Mouse (Mus musculus) testis, postnatal 10 days (tissue): ENCODE data around the gene Mien1.

Source experiments
- DNase-seq: peaks from one replicate; pipeline ENCODE4 v3.0.0; 2021; ENCODE audit warnings: low spot score

Gene Mien1

GRCm38 (mm10) chr11:98459860-98460259, 21.1 kb upstream of the Mien1 start:
- no peak for DNase-seq

GRCm38 (mm10) chr11:98459071-98459741, 20.4 kb upstream of the Mien1 start:
- DNase-seq, result no peak

- DNase-seq, result no peak
Observed at GRCm38 (mm10) chr11:98458121-98458990, 19.6 kb upstream of the Mien1 start.

GRCm38 (mm10) chr11:98457367-98458120, 18.8 kb upstream of the Mien1 start:
- DNase-seq, result peak; percentile 95

GRCm38 (mm10) chr11:98456945-98457344, 18.2 kb upstream of the Mien1 start:
- DNase-seq, result no peak

GRCm38 (mm10) chr11:98456545-98456944, 17.8 kb upstream of the Mien1 start:
- DNase-seq, result no peak

- DNase-seq, result no peak
Observed at GRCm38 (mm10) chr11:98455484-98455883, 16.7 kb upstream of the Mien1 start.

- no peak for DNase-seq
Observed at GRCm38 (mm10) chr11:98449921-98450771, 11.4 kb upstream of the Mien1 start.

GRCm38 (mm10) chr11:98449419-98449818, 10.6 kb upstream of the Mien1 start:
- DNase-seq, result no peak

- no peak for DNase-seq
Observed at GRCm38 (mm10) chr11:98448191-98448790, 9.5 kb upstream of the Mien1 start.

GRCm38 (mm10) chr11:98447475-98447834, 8.7 kb upstream of the Mien1 start:
- DNase-seq, result no peak

GRCm38 (mm10) chr11:98446562-98447474, 8.0 kb upstream of the Mien1 start:
- DNase-seq, result no peak

GRCm38 (mm10) chr11:98446213-98446561, 7.4 kb upstream of the Mien1 start, which contains the start of gene Grb7:
Grb7 (plus strand) TSS chr11:98446394.
- DNase-seq, result no peak

GRCm38 (mm10) chr11:98445679-98446078, 6.9 kb upstream of the Mien1 start:
- DNase-seq, result no peak

- DNase-seq, result no peak
Observed at GRCm38 (mm10) chr11:98445238-98445637, 6.4 kb upstream of the Mien1 start.

GRCm38 (mm10) chr11:98443688-98444087, 4.9 kb upstream of the Mien1 start:
- DNase-seq, result no peak

- no peak for DNase-seq
Observed at GRCm38 (mm10) chr11:98437441-98437840, 1.4 kb downstream of the Mien1 start.

GRCm38 (mm10) chr11:98435723-98436122, 3.1 kb downstream of the Mien1 start:
- DNase-seq, result no peak

GRCm38 (mm10) chr11:98431743-98432502, 6.9 kb downstream of the Mien1 start:
- DNase-seq, result no peak

- DNase-seq, result no peak
Observed at GRCm38 (mm10) chr11:98428436-98428835, 10.4 kb downstream of the Mien1 start.
